Mouse (Mus musculus) adrenal gland, adult (tissue): ENCODE measurements at regions not wholly inside any gene's neighbourhood (a gene's known extent, or its start where the extent isn't known, plus 50 kb on each side); places are given as distances from the start of the nearest gene placed in this dataset.

Source experiments
- DNase-seq, 2 experiments: peaks; one replicate each; pipeline ENCODE4 v3.0.0; 2022 to 2023; ENCODE audit warnings: low spot score in 1 of 2; ENCODE audit not compliant: inconsistent age in 2 of 2

DNA sequence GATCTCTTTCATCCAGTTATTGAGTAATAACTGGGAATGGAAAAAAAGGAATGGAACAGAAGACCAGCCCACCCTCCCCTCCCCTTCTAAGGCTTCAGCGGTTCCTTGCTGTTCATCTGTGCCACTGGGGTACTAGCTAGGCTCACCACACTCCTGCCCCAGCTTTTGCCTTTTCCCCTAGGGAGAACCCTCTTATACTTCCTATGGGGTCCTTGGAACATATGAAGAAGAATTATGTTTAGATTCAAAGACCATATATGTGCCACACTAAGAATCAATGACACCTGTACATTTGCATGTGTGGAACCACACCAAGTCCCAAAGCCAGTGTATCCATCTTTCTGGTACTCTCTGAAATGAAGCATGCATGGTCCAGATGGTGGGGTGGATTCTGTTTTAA is 324.3 kb downstream of the Tns1 start:
- no peak for DNase-seq

DNA sequence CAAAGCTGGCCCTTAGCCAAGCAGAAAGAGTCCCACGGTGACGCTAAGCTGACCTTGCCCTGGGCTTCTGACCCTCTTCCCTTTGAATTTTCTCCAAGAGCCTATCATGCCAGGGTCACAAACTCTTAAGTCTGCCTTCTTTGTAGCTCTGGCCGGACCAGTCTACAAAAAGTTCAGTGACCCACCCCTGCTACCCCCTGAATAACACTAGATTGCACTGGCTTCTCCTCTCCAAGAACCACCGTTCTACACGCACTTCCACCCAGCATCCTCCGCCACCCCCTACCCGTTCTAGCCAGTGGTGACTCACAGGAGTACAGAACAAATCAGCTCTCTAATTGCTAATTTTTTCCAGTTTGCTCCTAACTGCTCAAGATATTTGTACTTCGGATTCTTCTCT is 325.0 kb downstream of the Tns1 start:
- DNase-seq = peak; percentile 31 to 64

- DNase-seq = no peak
Observed at GRCm38 (mm10) chr1:73797858-73798257, 326.4 kb downstream of the Tns1 start.

DNA sequence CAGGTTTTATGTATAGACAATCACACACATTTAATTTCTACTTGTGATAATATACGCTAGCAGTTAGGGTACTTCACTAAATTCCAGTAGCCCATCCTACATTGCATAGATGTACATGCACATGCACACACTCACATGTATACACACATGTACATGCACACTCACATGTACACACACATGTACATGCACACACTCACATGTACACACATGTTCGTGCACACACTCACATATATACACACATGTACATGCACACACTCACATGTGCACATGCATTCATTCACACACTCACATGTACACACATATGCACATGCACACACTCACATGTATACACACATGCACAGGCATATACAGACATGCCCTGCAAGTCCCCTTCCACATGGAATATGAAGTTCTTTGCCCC is 326.8 kb downstream of the Tns1 start:
- no peak for DNase-seq

DNA sequence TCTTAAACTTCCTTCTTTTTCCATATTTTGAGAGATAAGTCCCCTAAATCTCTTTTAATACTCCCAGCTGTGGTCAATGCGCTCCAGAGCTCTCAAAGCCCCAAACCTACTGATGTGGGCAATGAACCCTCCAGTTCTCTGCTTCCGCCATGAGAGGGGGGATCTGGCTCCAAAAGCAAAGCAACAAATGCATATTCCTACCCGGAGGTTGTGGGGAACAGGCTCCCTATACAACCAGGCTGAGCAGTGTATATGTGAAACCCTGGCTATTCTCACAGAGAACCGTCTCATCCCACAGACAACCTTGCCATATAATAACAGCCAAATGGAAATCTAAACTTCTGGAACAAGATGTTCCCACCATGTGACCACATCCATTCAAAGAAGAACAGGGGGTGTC is 330.4 kb downstream of the Tns1 start:
- no peak for DNase-seq

- DNase-seq = no peak
Observed at GRCm38 (mm10) chr1:73793256-73793655, 331.0 kb downstream of the Tns1 start.

- DNase-seq = no peak
Observed at GRCm38 (mm10) chr1:73792311-73792710, 331.9 kb downstream of the Tns1 start.

- no peak for DNase-seq
Observed at GRCm38 (mm10) chr1:73787666-73788065, 336.6 kb downstream of the Tns1 start.

DNA sequence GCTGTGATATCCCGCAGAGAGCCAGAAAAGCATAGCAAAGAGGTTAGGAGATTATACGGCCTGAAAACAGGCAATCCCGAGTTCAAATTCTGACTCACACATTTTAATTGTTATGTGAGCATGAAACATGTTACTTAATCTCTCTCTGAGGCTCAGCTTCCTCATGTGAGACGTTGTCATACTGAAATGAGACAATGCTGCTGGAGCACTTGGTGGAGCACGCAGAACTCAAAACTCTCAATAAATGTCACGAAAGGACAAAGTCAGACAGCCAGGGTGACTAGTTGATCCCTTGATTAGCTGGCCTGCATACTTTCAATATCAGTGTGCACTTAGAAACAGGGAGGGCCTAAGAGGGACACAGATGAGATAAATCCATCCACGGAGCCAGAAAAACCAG is 337.0 kb downstream of the Tns1 start:
- no peak for DNase-seq

GRCm38 (mm10) chr1:73783303-73783702 is 340.9 kb downstream of the Tns1 start:
- DNase-seq = no peak

- no peak for DNase-seq
Observed at GRCm38 (mm10) chr1:73782871-73783270, 341.4 kb downstream of the Tns1 start.

- no peak for DNase-seq
Observed at GRCm38 (mm10) chr1:73771773-73772172, 352.5 kb downstream of the Tns1 start.

DNA sequence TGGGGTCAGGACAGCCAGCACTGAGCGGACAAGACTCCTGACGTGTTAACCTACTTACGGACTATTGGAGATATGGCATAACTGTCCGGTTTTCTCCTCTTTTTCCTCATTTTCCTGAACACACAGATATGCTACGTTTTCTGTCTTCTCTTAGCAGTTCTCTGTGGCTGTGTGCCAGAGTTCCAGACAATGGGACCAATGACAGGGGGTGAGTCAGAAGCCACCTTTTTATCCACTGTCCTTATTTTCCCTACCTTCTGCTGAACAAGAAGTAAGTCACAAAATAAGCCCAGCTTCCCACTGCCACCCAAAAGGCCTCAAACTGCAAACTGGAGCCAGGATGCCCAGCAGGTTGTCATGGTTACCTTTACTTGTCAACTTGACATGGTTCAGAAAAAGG is 353.6 kb downstream of the Tns1 start:
- no peak for DNase-seq

DNA sequence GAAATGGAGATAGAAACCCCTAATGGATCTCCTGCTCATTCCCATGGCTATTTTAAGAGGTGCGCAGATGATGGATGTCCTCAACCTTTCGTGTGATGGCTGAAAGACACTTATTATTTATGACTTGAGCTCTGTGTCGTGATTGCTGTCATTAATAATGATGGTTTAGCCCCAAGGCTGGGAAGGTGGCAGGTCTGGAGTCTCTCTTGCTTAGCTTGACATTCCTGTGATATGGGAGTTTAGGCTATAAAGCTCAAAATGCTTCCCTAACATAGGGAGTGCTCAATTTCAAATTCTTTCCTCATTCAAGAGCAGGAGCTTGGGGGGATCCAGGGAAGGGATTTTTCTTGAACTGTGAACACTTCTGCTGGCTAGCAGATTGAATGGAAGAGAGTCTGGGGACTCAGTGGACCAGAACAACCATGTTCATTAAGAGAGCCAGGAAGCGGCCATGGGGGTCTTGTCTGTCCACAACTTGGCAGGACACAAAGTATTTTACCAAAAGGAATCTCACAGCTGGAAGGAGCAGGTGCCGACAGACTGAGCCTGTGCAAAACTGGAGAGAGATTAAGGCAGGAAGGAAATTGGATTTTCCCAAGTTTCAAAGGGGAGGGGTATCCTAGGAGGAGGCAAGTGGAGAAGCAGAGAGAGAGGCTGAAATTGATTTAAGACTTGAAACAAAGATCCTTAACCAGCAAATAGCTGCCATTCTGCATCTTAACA is 359.5 kb downstream of the Tns1 start:
- DNase-seq = no peak

DNA sequence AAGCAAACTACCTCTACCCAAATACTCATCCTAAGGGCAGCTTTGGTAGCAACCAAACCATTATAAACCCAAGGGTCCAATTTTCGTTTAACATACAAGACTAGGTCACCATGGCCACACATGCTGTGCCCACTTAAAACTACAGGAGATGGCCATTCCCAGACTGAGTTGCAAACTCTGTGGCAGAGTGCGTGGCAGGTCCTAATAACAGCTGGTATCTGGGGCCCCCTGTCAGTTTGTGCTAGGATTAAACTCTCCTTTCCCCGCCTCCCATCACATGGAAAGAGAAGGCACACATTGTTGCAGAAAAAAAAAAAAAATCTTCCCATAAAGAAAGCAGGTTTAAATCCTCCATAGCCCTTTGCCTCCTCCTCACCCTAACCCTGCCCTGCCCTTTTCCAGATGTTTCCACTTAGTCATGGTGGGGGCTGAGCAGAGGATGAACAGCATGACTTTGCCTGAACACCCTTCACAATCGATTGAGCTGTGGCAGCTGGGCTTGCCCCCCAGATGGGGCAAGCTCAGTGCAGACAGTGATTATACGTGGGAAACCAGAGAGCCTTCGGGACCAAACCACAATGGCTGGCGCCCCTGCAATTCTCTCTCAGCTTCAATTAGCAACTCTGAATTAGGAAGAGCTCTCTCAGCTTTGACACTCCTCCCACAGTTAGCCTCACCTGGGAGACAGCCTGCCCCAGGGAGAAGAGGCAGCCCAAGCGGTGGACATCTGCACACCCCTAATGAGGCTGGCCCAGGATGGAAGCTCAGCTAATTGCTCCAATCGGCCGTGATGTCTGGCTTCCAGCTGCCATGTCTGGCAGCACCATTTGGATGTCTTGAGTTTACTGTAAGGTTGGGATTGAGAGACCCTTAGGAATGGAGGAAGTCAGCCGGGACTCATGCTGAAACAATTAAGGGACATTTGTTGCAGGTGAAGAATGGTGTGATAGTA is 365.9 kb downstream of the Tns1 start:
- DNase-seq = no peak

DNA sequence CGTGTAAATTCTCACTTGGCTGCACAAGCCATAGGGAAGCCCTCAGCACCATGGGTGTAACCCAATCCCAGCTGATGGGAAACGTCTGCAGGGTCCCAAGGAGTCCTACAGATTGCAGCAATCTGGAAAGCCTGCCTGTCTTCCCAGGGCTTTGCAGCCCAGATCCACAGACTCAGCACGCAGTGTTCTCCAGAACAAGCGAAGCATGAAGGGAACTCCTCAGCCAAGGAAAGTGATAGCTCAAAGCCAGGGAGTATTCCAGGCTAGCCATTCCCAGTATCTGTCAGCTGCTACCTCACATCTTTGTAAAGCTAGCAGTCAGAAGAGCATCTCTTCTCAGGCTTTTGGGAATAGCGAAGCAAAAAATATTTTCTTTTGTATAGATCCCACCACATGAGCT is 368.5 kb downstream of the Tns1 start:
- DNase-seq = no peak

- DNase-seq = no peak
Observed at GRCm38 (mm10) chr1:73754928-73755327, 369.3 kb downstream of the Tns1 start.

DNA sequence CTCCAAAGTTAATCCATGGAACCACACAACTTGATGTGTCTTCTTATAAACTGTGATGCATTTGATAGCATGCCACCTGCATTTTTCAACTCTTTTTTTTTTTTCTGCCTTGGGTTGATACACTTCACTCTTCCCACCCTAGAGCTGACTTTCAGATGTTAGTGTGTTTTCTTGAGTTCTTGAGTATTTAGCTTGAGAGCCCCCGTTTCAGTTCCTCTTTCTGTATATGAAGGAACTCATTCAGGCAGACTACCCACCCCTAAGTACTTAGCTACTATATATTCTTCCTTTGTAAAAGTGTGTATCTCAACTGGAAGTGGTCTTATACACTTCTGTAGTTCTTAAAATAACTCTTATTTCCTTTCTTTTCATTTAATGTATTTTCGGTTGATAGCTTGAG is 371.1 kb downstream of the Tns1 start:
- DNase-seq = no peak

DNA sequence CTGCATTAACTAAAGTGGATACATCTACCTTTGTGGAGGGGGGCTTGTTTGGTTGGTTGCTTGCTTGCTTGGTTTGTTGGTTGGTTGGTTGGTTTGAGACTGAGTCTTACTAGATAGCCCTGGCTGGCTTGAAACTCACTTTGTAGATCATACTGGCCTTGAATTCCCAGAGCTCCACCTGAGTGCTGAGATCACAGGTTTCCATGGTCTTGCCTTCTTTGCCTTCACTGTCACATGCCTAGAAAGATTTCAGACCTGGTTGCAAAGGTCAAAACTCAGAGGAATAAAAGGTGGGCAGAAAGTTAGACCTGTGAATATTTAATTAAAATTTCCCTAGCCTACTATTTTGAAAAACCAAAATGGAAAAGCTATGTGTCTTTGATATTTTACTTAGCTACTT is 375.5 kb downstream of the Tns1 start:
- DNase-seq = no peak

- DNase-seq = no peak
Observed at GRCm38 (mm10) chr1:73744555-73745234, 379.6 kb downstream of the Tns1 start.

GRCm38 (mm10) chr1:73743737-73744554 is 380.3 kb downstream of the Tns1 start:
- no peak for DNase-seq
